Mouse (Mus musculus) gastrocnemius, postnatal 36 days (tissue): ENCODE data around the gene Ifrd2. TPM values are rescaled to one million over a fixed set of nuclear protein-coding genes. Genes with fewer than 3 reads are reported as not detected.

ENCODE experiments used
- DNase-seq, 2 experiments: peaks; one replicate each; pipeline ENCODE4 v3.0.0; 2022
- intact Hi-C: fragments of 180-260 bp; cut with DNase I; formaldehyde crosslinking; loops from one replicate; pipeline ENCODE4 v1.15.1; 2025
- long read RNA-seq, 2 experiments: library from polyadenylated mRNA; stranded (forward); transcript quantifications; one replicate each; pipeline ENCODE4 v2.0.0; 2021
- total RNA-seq, 2 experiments: library from RNA; stranded (reverse); gene quantifications; 2 replicates each; pipeline ENCODE4 v1.2.3; 2021

Gene Ifrd2
- total RNA-seq, result 10 to 100 TPM; 48.2 to 55.8 TPM
- long read RNA-seq, experiment 1, transcript Ifrd2-201 (12 exons, 2,056 nt), result major isoform, 37 of 43 reads
- long read RNA-seq, experiment 1, partial matches to known transcripts, result 1 of 43 reads
- long read RNA-seq, experiment 1, other reads (novel, unspliced or antisense), result 5 of 43 reads
- long read RNA-seq, experiment 2, transcript Ifrd2-201 (12 exons, 2,056 nt), result major isoform, 41 of 54 reads
- long read RNA-seq, experiment 2, partial matches to known transcripts, result 3 of 54 reads
- long read RNA-seq, experiment 2, other reads (novel, unspliced or antisense), result 10 of 54 reads

DNA sequence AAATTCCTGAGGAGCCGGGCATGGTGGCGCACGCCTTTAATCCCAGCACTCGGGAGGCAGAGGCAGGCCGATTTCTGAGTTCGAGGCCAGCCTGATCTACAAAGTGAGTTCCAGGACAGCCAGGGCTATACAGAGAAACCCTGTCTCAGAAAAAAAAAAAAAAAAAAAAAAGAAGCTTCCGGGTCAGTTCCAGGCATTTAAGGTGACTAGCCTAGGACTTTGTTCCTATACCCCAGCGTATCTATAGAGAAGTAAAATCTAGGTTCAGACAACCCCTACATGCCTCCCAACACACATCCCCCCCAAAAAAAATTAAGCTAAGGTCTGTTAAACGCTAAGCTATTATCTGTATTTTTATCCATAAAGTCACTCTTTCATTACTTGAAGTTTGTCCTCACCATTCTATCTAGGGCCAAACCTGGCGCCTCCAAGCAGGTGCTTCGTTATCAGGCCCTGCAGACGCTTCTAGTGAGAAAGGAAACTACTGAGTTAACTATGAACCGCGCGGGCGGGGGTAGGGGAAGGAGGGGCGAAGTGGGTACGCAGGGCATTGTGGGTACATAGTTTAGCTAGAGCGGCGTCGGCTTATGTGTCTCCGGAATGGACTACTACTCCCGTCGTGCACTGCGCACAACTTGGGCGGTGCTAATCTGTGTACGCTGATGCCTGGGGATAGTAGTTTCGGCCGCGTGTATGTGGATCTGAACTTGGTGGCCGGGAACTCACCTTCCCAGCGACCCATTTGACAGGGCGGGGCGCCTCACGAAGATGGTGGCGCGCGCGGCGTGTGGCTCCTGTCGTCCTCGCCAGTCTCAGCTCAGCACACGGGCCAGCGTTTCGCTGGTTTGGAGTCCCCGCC lies at the start of gene Ifrd2:
TSS of gene Ifrd2 (plus strand) at position 669 of the 859 bp plus-strand sequence.
- peak; percentile 91 to 95 for DNase-seq

DNA sequence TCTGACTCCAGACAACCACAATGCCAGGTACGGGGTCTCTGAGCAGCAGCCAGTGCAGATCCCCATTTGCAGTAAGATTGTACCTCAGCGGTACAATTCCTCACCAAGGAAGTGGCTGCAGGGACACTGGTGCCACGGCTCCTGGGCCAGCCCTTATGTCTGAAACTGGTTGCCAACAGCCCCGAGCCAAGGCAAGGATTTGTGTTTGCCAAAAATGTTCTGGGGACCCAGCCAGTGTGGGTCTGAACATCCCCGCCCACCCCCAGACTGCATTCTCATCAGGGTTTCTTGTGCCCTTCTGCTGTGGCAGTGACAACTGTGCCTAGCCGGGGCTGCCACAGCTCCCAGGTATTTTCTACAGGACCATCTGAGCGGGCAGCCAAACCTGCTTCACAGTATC lies 49.2 kb upstream of the Ifrd2 start:
- DNase-seq, result no peak
- intact Hi-C loops, result no loop called here

More for the DNA sequence above, at the start of gene Ifrd2:
- intact Hi-C loops, result no loop called here

DNA sequence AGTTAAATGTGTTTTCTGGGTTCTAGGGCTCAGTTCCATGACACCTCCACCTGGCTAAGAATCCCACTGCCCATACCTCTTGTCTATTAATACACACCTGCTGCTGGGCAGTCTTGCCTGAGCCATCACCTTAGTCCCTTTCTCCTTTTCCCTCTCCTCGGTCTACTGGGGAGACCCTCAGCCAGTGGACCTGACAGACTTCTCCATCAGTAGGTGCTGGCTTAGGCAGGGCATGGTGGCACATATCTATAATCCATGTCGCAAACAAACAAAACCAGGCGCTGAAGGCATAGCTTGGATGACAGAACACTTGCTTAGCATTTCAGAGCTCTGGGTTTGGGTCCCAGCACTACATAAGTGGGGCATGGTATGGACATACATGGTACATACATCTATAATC lies 48.7 kb upstream of the Ifrd2 start:
- intact Hi-C loops, result no loop called here

DNA sequence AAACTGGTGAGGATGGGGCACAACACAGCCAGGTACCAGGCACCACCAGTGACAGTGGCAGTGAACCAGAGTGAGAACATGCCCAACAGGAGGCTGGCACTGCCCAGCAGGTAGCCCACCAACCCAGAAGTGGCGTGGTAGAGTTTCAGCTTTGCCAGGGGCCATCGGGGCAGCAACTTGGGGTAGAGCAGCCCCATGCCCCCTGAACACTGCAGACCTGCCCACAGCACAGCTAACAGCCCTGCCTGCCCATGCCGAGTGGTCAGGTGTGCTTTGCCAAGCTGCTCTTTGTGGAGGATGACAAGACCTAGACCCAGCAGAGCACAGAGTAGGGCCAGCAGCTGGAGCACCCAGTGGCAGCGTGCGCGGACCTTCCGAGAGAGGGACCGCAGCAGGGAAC lies 47.5 kb upstream of the Ifrd2 start:
- intact Hi-C loops, result no loop called here

More for the DNA sequence above, 48.7 kb upstream of the Ifrd2 start:
- no peak for DNase-seq

DNA sequence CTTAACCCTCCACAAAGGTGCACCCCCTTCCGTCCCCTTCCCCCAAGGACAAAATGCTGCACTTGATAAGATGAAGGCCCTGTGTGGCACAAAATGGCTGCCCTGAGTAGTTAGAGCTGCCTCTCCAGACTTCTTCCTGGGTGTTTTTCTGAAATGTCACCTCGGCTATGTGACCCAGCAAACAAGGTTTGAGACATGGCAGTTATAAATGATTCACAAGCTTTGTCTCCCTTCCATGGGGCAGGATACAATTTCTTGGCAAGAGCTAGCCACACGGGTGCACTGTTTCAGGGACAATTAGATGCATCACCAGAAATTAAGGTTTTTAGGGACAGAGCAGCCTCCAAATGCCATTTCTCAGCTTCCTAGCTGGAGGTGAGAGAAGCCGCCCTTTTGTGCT lies 47.0 kb upstream of the Ifrd2 start:
- no peak for DNase-seq
- intact Hi-C loops, result no loop called here

More for the DNA sequence above, 47.5 kb upstream of the Ifrd2 start:
- no peak for DNase-seq

DNA sequence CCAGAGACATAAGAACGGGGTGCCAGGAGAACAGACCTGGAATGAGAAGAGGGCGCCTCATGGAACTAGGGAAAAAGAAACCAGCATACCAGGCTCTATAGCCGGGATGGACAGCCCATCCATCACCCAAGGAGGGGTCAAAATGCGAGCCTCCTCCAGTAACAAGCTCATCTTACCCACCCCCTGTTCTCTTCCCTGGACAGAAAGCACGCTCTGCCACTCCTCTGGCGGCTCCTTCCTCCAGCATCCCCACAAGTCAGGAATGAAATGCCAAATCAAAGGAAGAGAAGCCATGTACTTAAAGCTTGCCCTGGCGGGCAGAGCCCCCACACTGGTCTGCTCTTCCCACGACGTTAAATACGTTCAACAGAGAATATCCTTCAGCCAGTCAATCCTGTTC lies 46.4 kb upstream of the Ifrd2 start:
- intact Hi-C loops, result no loop called here
- DNase-seq, result no peak

DNA sequence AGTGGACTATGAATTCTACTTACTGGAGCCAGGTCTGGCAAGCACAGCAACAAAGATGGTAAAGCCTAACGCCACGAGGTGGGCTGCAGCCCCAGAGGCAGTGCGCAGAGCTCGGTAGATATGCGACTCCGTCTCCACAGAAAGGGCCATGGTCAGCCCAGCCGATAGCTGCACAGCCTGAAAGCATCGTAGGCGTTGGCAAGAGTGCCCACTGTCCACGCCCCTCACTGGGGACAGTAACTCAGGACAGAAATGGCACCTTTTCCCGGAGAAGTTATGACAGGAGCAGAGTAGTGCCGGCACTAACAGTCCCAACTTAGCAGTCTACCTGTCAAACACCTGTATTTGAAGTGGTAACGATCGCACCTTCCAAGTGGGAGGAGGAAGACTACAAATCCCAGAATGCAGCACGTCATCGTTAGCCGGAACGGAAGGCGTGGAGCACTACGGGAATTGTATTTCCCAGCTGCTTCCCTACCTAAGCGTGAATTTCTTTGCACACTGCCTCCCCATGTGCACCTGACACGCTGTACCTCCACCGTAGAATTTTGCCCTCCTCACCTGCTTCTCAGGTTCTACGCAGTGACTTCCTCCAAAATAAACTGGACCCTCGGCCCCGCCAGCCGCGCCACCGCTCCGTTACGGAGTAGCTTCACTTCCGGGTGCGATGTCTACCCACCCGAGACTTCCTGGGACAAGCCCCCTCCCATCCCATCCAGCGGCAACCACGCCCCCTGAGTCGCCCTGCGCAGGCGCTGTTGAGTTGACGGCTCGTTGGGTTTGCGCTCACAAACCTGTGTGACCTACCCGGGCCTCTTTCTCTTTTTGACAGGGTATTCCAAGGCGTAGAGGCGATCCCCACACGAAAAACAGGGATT lies 45.7 kb upstream of the Ifrd2 start, which contains the start of the genes Cyb561d2 and Nprl2:
TSS of gene Cyb561d2 (minus strand) at position 720 of the 878 bp plus-strand sequence.
TSS of gene Nprl2 (plus strand) at position 753 of the 878 bp plus-strand sequence.
- DNase-seq, result peak; percentile 91 to 93
- intact Hi-C loops, result no loop called here

DNA sequence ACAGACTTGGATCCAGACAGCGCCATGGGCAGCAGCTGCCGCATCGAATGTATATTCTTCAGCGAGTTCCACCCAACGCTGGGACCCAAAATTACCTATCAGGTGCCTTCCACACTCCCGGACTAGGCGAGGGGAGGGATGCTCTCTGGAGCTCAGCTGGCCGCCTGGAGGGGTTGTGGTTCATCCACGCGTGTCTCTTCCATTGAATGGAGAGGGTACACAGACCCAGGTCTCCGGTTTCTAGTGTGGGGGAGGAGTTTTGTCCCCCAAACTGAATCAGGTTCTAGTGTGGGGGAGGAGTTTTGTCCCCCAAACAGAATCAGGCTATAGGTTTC lies 45.1 kb upstream of the Ifrd2 start:
- intact Hi-C loops, result no loop called here
- no peak for DNase-seq

DNA sequence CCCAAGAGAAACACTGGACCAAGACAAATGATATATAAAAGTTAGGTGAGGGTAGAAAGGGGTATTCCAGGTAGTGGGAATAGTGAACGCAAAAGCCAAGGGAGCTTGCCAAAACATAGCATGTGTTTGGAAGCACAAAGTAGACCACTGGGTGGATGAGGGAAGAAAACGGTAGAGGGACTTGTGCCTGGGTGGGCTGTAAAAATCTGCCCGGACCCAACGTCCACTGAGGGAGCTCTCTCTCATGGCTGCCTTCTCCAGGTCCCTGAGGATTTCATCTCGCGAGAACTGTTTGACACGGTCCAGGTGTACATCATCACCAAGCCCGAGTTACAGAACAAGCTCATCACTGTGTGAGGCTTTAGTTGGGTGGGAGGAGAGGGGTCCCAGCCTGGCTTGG lies 44.7 kb upstream of the Ifrd2 start:
- no peak for DNase-seq
- intact Hi-C loops, result no loop called here

DNA sequence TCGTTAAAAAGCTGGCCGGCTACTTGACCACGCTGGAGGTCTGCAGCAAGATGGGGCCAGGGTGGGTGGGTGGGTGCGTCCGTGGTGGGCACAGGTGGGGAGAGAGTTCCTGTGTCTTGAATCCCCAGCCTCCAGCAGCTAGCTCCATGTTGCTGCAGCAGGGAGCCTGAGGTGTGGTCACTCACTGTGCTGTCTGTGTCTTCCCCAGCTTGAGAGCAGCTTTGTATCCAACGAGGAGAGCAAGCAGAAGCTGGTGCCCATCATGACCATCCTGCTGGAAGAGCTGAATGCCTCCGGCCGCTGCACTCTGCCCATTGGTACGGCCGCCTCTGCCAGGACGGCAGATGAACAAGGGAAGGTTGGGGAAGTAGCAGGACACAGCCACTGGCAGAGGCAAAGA lies 44.1 kb upstream of the Ifrd2 start:
- no peak for DNase-seq
- intact Hi-C loops, result no loop called here

DNA sequence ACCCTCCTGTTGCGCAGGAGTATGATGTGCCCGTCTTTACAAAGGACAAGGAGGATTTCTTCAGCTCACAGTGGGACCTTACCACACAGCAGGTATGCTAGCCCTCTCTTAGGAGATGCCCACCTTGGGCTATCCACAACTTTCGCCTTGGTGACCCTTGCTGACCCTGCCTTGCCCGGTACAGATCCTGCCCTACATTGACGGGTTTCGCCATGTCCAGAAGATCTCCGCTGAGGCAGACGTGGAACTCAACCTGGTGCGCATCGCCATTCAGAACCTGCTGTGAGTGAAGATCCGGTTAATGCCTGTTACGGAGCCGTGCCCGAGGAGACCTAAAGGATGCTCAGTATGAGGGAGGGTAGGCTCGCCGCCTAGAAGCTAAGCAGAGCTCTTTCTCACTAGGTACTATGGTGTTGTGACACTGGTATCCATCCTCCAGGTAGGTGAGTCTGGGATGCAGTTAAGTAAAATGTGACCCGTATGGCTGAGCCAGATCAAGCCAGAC lies 43.2 kb upstream of the Ifrd2 start:
- intact Hi-C loops, result no loop called here

DNA sequence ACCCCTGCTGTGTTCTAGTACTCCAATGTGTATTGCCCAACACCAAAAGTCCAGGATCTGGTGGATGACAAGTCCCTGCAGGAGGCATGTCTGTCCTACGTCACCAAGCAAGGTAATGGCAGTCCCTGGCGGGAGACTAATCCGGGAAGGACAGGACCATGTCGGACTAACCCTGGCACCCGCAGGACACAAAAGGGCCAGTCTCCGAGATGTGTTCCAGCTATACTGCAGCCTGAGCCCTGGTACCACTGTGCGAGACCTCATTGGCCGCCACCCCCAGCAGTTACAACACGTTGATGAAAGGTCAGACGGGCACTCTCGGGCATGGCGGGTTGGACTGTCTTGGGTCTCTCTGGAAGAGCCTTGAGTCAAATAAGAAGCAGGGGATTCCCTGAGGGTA lies 42.7 kb upstream of the Ifrd2 start:
- no peak for DNase-seq
- intact Hi-C loops, result no loop called here

More for the DNA sequence above, 43.2 kb upstream of the Ifrd2 start:
- DNase-seq, result no peak

DNA sequence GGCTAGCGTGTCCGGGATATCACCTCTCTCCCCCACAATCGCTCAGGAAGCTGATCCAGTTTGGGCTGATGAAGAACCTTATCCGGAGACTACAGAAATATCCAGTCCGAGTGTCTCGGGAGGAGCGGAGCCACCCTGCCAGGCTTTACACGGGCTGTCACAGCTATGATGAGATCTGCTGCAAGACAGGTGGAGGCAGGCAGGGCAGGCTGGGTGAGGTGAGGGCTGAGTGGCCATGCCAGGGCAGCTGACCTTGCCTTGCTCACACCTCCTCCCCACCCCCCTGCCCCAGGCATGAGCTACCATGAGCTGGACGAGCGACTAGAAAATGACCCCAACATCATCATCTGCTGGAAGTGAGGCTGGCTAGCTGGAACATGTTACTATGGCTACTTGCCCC lies 42.2 kb upstream of the Ifrd2 start:
- intact Hi-C loops, result no loop called here
- DNase-seq, result no peak

DNA sequence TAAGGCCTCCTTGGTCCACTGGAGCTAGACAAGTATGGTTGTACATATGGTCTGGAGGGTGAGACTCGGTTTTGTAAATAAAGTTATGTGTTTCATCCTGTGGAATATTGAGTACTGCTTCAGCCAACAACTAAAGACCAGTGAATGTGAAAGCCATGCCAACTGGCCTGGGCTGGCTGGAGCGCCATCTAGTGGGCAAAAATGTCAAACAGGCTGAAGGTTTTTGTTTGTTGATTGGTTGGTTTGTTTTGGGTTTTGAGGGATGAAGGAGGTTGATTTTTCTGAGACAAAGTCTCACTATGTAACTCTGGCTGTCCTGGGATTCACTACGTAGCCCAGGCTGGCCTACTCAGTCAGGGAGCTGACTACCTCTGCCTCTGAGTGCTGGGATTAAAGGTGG lies 41.8 kb upstream of the Ifrd2 start:
- peak in 1 of 2 experiments; percentile 64 for DNase-seq
- intact Hi-C loops, result no loop called here

DNA sequence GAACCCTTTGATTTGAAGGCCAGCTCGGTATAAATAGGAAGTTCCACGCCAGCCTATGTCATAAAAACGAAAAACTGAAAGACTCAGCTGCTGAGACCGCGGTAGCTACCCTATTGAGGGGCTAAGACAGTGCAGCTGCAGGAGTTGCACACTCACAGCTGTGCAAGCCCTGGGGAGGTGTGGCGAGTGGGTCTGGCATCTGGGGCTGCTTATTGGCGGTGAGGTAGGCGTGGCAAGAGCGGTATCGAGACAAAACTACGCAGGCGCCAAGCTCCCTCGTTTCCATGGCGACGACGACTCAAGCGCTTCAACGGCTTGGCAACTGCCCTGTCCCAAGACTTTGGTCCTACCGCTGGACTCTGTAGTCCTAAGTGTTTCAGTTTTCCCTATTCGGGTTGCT lies 40.4 kb upstream of the Ifrd2 start, which contains the start of gene Zmynd10:
TSS of gene Zmynd10 (plus strand) at position 273 of the 400 bp plus-strand sequence.
- DNase-seq, result peak; percentile 75 to 81
- intact Hi-C loops, result no loop called here

DNA sequence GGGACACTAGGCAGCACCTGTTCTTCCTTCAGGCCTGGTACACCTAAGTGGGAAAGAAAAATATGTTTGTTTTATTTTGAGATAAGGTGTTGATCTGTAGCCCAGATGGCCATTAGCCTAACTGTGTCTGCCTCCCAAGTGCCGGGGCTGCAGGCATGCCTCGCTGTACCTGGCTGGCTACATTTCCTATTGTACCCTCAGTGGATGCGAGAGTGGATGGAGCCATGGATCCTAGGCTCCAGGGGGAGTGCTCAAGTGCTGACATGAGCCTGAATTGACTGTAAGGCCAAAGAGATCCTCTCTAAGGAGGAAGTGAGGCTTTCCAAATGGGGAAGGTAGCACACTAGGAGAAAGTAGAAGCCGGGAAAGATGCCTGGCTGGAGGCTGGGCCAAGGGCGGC lies 39.5 kb upstream of the Ifrd2 start:
- intact Hi-C loops, result no loop called here

DNA sequence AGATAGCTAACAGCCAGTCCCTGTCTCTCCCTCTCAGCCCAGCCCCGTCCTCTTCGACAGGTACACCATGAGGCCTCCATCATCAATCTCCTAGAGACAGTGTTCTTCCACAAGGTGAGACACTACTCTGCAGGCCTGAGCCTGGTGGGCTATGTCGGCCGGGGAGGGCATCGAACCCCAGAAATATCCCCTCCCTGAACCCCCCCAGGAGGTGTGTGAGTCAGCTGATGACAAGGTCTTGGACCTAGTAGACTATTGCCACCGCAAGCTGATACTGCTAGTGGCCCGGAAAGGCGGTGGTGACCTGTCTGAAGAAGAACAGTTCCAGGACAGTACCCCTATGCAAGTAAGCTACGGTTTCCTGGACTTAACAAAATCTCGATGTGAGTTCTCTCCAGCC lies 38.6 kb upstream of the Ifrd2 start:
- intact Hi-C loops, result no loop called here

More for the DNA sequence above, 39.5 kb upstream of the Ifrd2 start:
- no peak for DNase-seq

DNA sequence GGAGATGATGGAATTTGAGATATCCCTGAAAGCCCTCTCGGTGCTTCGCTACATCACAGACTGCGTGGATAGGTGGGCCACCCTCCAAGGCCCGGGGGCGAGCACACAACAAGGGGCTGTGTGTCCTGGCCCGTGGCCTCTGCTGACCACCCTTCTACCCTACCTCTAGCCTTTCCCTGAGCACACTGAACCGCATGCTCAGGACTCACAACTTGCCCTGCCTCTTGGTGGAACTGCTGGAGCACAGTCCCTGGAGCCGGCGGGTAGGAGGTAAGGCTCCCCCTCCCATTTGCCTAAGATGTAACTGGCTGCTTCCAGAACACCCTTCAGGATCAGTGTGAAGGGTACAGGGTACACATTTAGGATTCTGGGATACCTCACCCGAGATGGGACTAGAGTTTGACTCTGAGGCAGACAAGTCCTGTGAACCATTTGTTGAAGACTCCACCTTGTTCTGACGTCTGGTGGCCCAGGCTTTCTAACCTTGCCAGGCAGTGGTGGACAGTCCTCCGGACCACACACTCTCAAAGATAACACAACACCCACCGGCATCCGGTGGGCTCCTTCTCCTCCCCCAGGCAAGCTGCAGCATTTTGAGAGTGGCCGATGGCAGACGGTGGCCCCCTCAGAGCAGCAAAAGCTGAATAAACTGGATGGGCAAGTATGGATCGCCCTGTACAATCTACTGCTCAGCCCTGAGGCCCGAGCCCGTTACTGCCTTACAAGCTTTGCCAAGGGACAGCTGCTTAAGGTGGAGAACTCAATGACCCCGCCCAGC lies 38.0 kb upstream of the Ifrd2 start:
- intact Hi-C loops, result no loop called here

More for the DNA sequence above, 38.6 kb upstream of the Ifrd2 start:
- no peak for DNase-seq

DNA sequence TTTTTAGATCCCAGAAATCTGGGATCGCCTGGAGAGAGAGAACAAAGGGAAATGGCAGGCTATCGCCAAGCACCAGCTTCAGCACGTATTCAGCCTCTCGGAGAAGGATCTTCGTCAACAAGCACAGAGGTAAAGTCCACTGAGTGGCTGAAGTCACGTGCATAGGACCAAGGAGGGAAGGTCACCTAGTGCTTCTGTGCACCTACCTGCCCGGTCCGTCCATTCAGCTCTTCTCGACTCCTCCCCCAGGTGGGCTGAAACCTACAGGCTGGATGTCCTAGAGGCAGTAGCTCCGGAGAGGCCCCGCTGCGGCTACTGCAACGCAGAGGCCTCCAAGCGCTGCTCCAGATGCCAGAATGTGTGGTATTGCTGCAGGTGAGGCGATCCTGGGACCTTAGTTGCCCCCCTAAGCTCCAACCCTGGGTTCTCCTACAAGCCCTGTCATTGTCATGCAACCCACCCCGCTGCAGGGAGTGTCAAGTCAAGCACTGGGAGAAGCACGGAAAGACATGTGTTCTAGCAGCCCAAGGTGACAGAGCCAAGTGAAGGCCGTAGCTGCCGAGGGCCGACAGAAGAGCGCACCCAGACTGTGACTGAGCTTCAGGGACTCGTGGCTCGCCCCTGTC lies 36.8 kb upstream of the Ifrd2 start:
- no peak for DNase-seq
- intact Hi-C loops, result no loop called here

More for the DNA sequence above, 38.0 kb upstream of the Ifrd2 start:
- DNase-seq, result no peak
